ENCODE assay signal across 17 mouse cellular contexts in the genomic region with DNA sequence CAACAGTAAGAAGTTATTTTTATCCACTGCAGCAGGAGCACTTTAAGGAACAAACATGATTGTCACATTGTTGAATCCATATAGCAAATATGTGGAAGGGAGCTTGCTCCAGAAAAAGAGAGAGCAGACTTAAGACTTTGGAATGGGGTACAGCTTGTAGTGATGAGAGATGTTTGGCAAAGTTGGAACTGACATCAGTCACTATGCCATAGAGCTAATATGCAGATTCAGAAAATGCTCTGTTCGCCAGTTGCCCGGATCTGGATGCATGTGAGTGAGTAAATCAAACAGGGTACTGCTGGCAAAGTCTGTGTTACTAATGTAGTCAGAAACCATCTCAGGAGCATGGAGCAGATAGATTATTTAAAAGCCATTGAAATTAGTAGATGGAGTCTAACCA. TPM values are rescaled to one million over a fixed set of nuclear protein-coding genes. Genes with fewer than 3 reads are reported as not detected.
"Had no signal": no experiment of that assay in that cellular context is flagged by ENCODE, and none has a peak within 500 bp of the region (broad histone marks: within the 10 kb centered on the region; RNA-seq: fewer than 3 reads in every experiment).

No protein-coding gene starts in this region.

- H3K36me3 ChIP-seq: liver, embryonic 13.5 days; midbrain, embryonic 10.5 days; midbrain, embryonic 13.5 days; neural tube, embryonic 13.5 days; stomach, embryonic 15.5 days had no signal

- H3K27me3 ChIP-seq: stomach, embryonic 15.5 days had no signal

- H3K27ac ChIP-seq: kidney, postnatal 0 days; liver, embryonic 13.5 days; macrophage; midbrain, embryonic 10.5 days; midbrain, embryonic 13.5 days; neural tube, embryonic 13.5 days; stomach, embryonic 15.5 days had no signal

- H3K4me2 ChIP-seq: liver, embryonic 13.5 days; midbrain, embryonic 13.5 days; neural tube, embryonic 13.5 days; stomach, embryonic 15.5 days had no signal

- H3K4me1 ChIP-seq: liver, embryonic 13.5 days; stomach, embryonic 15.5 days had no signal

- H3K9me3 ChIP-seq: liver, embryonic 13.5 days; midbrain, embryonic 10.5 days; midbrain, embryonic 13.5 days; neural tube, embryonic 13.5 days; stomach, embryonic 15.5 days had no signal

- DNase-seq: kidney, postnatal 25 days; liver, embryonic 13.5 days; lung, adult 2 months; retina, postnatal 1 day; right cerebral cortex, postnatal 25 days; spleen, adult 18-20 months; thymus, postnatal 25 days had no signal

- H3K4me3 ChIP-seq: liver, embryonic 13.5 days; midbrain, embryonic 10.5 days; midbrain, embryonic 13.5 days; myocyte; neural tube, embryonic 13.5 days; stomach, embryonic 15.5 days had no signal

- H3K9ac ChIP-seq: liver, embryonic 13.5 days; midbrain, embryonic 13.5 days; neural tube, embryonic 13.5 days; stomach, embryonic 15.5 days had no signal

- ATAC-seq: midbrain, embryonic 13.5 days; midbrain, embryonic 16.5 days had no signal

RNA-seq across cellular contexts. Expression of a gene that starts 3.1 kb away (rescaled TPM):
- total RNA-seq: monocyte, adult 5-6 weeks; neutrophil, adult 5-6 weeks had no signal
- polyA plus RNA-seq: macrophage had no signal
